Mouse (Mus musculus) forebrain, embryonic 13.5 days (tissue): ENCODE results near the gene Usp2. TPM values are rescaled to one million over a fixed set of nuclear protein-coding genes. Genes with fewer than 3 reads are reported as not detected.

Source experiments
- ATAC-seq: fragments of 200-750 bp; cut with Nextera tagmentation; 2 replicates; pipeline ENCODE4 v1.8.0; 2017
- H3K27ac ChIP-seq: fragments of 300-500 bp; sonication (generic); 2 replicates; pipeline ENCODE4 v1.5.1; 2015; ENCODE audit warnings: inconsistent platforms, mild to moderate bottlenecking, moderate library complexity
- H3K27me3 ChIP-seq: fragments of 300-500 bp; sonication (generic); 2 replicates; pipeline ENCODE4 v1.6.1; 2015; ENCODE audit warnings: mild to moderate bottlenecking, inconsistent platforms
- H3K36me3 ChIP-seq: fragments of 300-500 bp; sonication (generic); 2 replicates; pipeline ENCODE4 v1.6.1; 2015; ENCODE audit warnings: mild to moderate bottlenecking, inconsistent platforms; ENCODE audit not compliant: poor library complexity, severe bottlenecking
- H3K4me1 ChIP-seq: fragments of 300-500 bp; sonication (generic); 2 replicates; pipeline ENCODE4 v1.6.1; 2015; ENCODE audit warnings: inconsistent platforms
- H3K4me2 ChIP-seq: fragments of 300-500 bp; sonication (generic); 2 replicates; pipeline ENCODE4 v1.6.1; 2015; ENCODE audit warnings: inconsistent platforms, mild to moderate bottlenecking, moderate library complexity
- H3K4me3 ChIP-seq: fragments of 300-500 bp; sonication (generic); 2 replicates; pipeline ENCODE4 v1.5.1; 2015; ENCODE audit warnings: mild to moderate bottlenecking, inconsistent platforms
- H3K9ac ChIP-seq: fragments of 300-500 bp; sonication (generic); 2 replicates; pipeline ENCODE4 v1.6.1; 2015; ENCODE audit warnings: mild to moderate bottlenecking, inconsistent platforms
- H3K9me3 ChIP-seq: fragments of 300-500 bp; sonication (generic); replicated peaks from 2 replicates; pipeline ENCODE4 v1.6.1; 2016; ENCODE audit warnings: inconsistent platforms
- WGBS: fragments of 180-500 bp; shearing (Covaris S2); methylation state at CpG from one replicate; pipeline ENCODE4 v1.1.7; 2015; 5-methylcytosine and 5-hydroxymethylcytosine counted together
- polyA plus RNA-seq: library from polyadenylated mRNA; unstranded; fragments of >200 nt; fragmentation: Nextera tagmentation; extraction: Ambion mirVana; gene quantifications from 2 replicates; pipeline ENCODE4 v1.2.1, GENCODE M21; 2015

Gene Usp2
- polyA plus RNA-seq, 1 experiment from 2014 or later, result 8.6 TPM

GRCm38 (mm10) chr9:44078136-44078797 lies 11.4 kb downstream of the Usp2 start:
- ATAC-seq, result no peak
- Histone ChIP-seq H3K36me3 (no peaks in the 10 kb centered on the region), H3K27me3 (peaks cover 7% of the 10 kb centered on the region; the same call in 1 of the 2 replicates), H3K4me3 (no peak overlapping the region), H3K9me3 (no peaks in the 10 kb centered on the region), H3K4me2 (no peak overlapping the region), H3K9ac (peak overlapping the region; percentile 47), H3K27ac (no peak overlapping the region), H3K4me1 (peaks cover 24% of the 10 kb centered on the region)
- 82% methylated on average over 10 of the region's 10 CpGs for WGBS

- H3K27me3 ChIP-seq, result peaks cover 16% of the 10 kb centered on the region
- H3K4me3 ChIP-seq, result no peak overlapping the region
- H3K9ac ChIP-seq, result peak overlapping the region; percentile 47
- 30% methylated on average over 16 of the region's 16 CpGs for WGBS
- H3K4me1 ChIP-seq, result peaks cover 29% of the 10 kb centered on the region
- peak; percentile 82 for ATAC-seq
- no peak overlapping the region for H3K27ac ChIP-seq
- no peaks in the 10 kb centered on the region for H3K9me3 ChIP-seq
- no peak overlapping the region for H3K4me2 ChIP-seq
- no peaks in the 10 kb centered on the region for H3K36me3 ChIP-seq
These were observed 12.3 kb downstream of the Usp2 start for GRCm38 (mm10) chr9:44078955-44079756.

GRCm38 (mm10) chr9:44079997-44080780 lies 13.4 kb downstream of the Usp2 start:
- peaks cover 21% of the 10 kb centered on the region for H3K27me3 ChIP-seq
- peaks cover 39% of the 10 kb centered on the region for H3K4me1 ChIP-seq
- no peaks in the 10 kb centered on the region for H3K36me3 ChIP-seq
- H3K9ac ChIP-seq, result no peak overlapping the region
- H3K9me3 ChIP-seq, result no peaks in the 10 kb centered on the region
- WGBS, result 77% methylated on average over 10 of the region's 10 CpGs
- H3K4me3 ChIP-seq, result no peak overlapping the region
- ATAC-seq, result no peak
- no peak overlapping the region for H3K4me2 ChIP-seq
- H3K27ac ChIP-seq, result no peak overlapping the region

- Histone ChIP-seq H3K4me2 (no peak overlapping the region), H3K9me3 (no peaks in the 10 kb centered on the region), H3K27ac (no peak overlapping the region), H3K4me3 (no peak overlapping the region), H3K27me3 (peaks cover 28% of the 10 kb centered on the region), H3K36me3 (no peaks in the 10 kb centered on the region), H3K4me1 (peaks cover 42% of the 10 kb centered on the region), H3K9ac (no peak overlapping the region)
- ATAC-seq, result no peak
- 73% methylated on average over 5 of the region's 5 CpGs for WGBS
These were observed 14.1 kb downstream of the Usp2 start for GRCm38 (mm10) chr9:44080953-44081352.

- no peaks in the 10 kb centered on the region for H3K36me3 ChIP-seq
- ATAC-seq, result no peak
- H3K4me2 ChIP-seq, result no peak overlapping the region
- no peak overlapping the region for H3K9ac ChIP-seq
- no peaks in the 10 kb centered on the region for H3K9me3 ChIP-seq
- H3K27ac ChIP-seq, result no peak overlapping the region
- no peak overlapping the region for H3K4me3 ChIP-seq
- H3K27me3 ChIP-seq, result peaks cover 34% of the 10 kb centered on the region
- peaks cover 42% of the 10 kb centered on the region for H3K4me1 ChIP-seq
- WGBS, result 59% methylated on average over 5 of the region's 5 CpGs
These were observed 14.8 kb downstream of the Usp2 start for GRCm38 (mm10) chr9:44081581-44081980.

GRCm38 (mm10) chr9:44082266-44082665 lies 15.4 kb downstream of the Usp2 start:
- 84% methylated on average over 5 of the region's 5 CpGs for WGBS
- no peaks in the 10 kb centered on the region for H3K9me3 ChIP-seq
- no peak overlapping the region for H3K4me3 ChIP-seq
- no peak overlapping the region for H3K27ac ChIP-seq
- no peaks in the 10 kb centered on the region for H3K36me3 ChIP-seq
- no peak overlapping the region for H3K9ac ChIP-seq
- no peak for ATAC-seq
- H3K4me2 ChIP-seq, result no peak overlapping the region
- peaks cover 40% of the 10 kb centered on the region for H3K27me3 ChIP-seq
- peaks cover 45% of the 10 kb centered on the region for H3K4me1 ChIP-seq

- peaks cover 48% of the 10 kb centered on the region for H3K27me3 ChIP-seq
- H3K27ac ChIP-seq, result no peak overlapping the region
- H3K9me3 ChIP-seq, result no peaks in the 10 kb centered on the region
- WGBS, result 11% methylated on average over 23 of the region's 23 CpGs
- no peak for ATAC-seq
- 0 out of 2 replicates have a peak overlapping the region, but pooled peaks have one; percentile 73 for H3K9ac ChIP-seq
- peak overlapping the region; percentile 55 for H3K4me3 ChIP-seq
- H3K4me2 ChIP-seq, result peak overlapping the region; percentile 97
- H3K36me3 ChIP-seq, result no peaks in the 10 kb centered on the region
- peaks cover 49% of the 10 kb centered on the region for H3K4me1 ChIP-seq
These were observed 16.7 kb downstream of the Usp2 start for GRCm38 (mm10) chr9:44083392-44084121.

GRCm38 (mm10) chr9:44084236-44084635 lies 17.4 kb downstream of the Usp2 start:
- Histone ChIP-seq H3K4me3 (peak overlapping the region; percentile 55), H3K9ac (peak overlapping the region; percentile 73), H3K4me2 (peak overlapping the region; percentile 97), H3K27me3 (peaks cover 50% of the 10 kb centered on the region), H3K9me3 (no peaks in the 10 kb centered on the region), H3K4me1 (peaks cover 43% of the 10 kb centered on the region), H3K27ac (no peak overlapping the region), H3K36me3 (no peaks in the 10 kb centered on the region)
- 2% methylated on average over 14 of the region's 14 CpGs for WGBS
- ATAC-seq, result no peak

- under 1% methylated on average over 59 of the region's 62 CpGs for WGBS
- peaks cover 51% of the 10 kb centered on the region for H3K27me3 ChIP-seq
These were observed 17.9 kb downstream of the Usp2 start for GRCm38 (mm10) chr9:44084659-44085229.

GRCm38 (mm10) chr9:44085276-44085675 lies 18.5 kb downstream of the Usp2 start:
- Histone ChIP-seq H3K36me3 (no peaks in the 10 kb centered on the region), H3K4me1 (peaks cover 43% of the 10 kb centered on the region), H3K9me3 (no peaks in the 10 kb centered on the region), H3K27me3 (peaks cover 51% of the 10 kb centered on the region), H3K9ac (peak overlapping the region; percentile 73), H3K4me3 (peak overlapping the region; percentile 55), H3K27ac (no peak overlapping the region), H3K4me2 (peak overlapping the region; percentile 97)
- ATAC-seq, result no peak
- WGBS, result 2% methylated on average over 10 of the region's 10 CpGs

More at GRCm38 (mm10) chr9:44084659-44085229, 17.9 kb downstream of the Usp2 start:
- Histone ChIP-seq H3K36me3 (no peaks in the 10 kb centered on the region), H3K27ac (no peak overlapping the region), H3K9me3 (no peaks in the 10 kb centered on the region), H3K9ac (peak overlapping the region; percentile 73), H3K4me1 (peaks cover 43% of the 10 kb centered on the region), H3K4me3 (peak overlapping the region; percentile 55), H3K4me2 (peak overlapping the region; percentile 97)
- ATAC-seq, result peak; percentile 70
